Mouse (Mus musculus): ENCODE data around the gene Abca12.

DNA sequence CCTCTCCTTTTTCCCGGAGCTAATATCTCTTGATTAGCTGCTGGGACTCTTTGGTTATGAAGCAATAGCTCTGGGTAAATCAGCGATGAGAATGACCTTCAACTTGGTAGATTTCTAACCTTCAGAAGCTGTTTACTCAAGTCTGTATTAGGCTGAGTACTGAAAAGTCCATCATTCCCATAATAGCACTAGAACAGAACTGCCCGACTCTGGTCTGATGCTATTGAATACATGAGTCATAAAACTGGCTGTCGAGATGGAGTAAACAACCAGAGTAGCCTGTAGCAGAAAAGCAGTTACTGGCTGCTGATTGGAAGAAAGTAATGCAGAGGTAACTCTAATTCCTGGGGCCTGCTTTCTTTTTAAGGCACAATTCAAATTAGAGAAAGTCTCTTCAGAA, 211.1 kb downstream of the Abca12 start:
- TF ChIP-seq CTCF (conservative IDR thresholded peaks at IDR 0.05 in 1 of 2, IDR thresholded peaks at IDR 0.05 in 1 of 2; ENCODE audit: low read depth in 2 of 2, low read length in 2 of 2) (no peak), TCF12 (IDR thresholded peaks at IDR 0.05; ENCODE audit: low read depth, low read length) (no peak), ZMIZ1 (IDR thresholded peaks at IDR 0.05; ENCODE audit: low read depth, low read length) (no peak), EP300 (IDR thresholded peaks at IDR 0.05; ENCODE audit: low read length) (no peak), CHD2 (IDR thresholded peaks at IDR 0.05; ENCODE audit: low read length) (no peak), POLR2A (IDR thresholded peaks at IDR 0.05; ENCODE audit: low read depth, low read length) (no peak), E2F4 (IDR thresholded peaks at IDR 0.05; ENCODE audit: insufficient replicate concordance, low read depth, low read length) (no peak), ETS1 (conservative IDR thresholded peaks at IDR 0.05; ENCODE audit: low read depth, low read length) (no peak)

Data from CH12.LX (cell line).